Comparison of ENCODE assay signal across 17 mouse cellular contexts in the genomic region with DNA sequence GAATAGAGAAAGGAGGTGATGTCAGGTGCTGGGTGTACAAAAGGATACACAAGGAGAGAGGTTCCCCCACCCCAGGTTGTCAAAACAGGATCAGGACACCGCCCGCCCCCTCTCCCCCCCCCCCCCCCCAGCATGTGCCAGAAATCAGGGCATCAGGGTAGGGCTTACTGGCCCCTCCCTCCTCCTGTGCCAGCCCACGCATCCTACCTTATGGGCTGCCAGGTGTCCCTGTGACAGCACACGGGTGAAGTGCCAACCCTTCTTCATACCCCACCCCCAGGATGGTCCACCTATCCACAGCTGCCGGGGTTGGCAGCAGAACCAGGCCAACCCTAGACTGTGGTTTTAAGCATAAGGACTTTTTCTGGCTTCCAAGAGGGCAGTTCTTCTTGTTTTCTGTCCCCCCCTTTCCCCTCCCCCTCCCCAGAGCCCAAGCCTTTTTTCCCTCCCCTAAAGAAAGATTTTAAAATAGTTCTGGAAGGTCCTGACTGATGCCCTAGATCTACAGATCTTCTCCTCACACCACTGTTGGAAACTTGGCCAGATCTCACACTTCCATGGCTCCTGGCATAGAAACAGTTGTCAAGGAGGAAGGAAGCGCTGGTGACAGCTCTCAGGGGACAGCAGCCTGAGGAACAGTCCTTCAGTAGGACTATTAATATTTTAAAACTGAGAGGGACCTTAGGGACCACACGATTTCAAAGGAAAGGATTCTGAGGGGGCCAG. TPM values are rescaled to one million over a fixed set of nuclear protein-coding genes. Genes with fewer than 3 reads are reported as not detected.
DNase-seq lines count a peak whose midpoint lies in the region; ATAC-seq and TF ChIP-seq lines count a peak whose summit lies in the region.
"Had no signal": no experiment of that assay in that cellular context is flagged by ENCODE, and none has a peak within 500 bp of the region (broad histone marks: within the 10 kb centered on the region; RNA-seq: fewer than 3 reads in every experiment).

No protein-coding gene starts in this region.

- peaks cover 2% of the 10 kb centered on the region; the same call in 1 of the 2 replicates for H3K4me1 ChIP-seq in hindbrain, embryonic 16.5 days (ENCODE audit: control insufficient read depth, insufficient read depth, low read depth, low read length)
- peaks cover 4% of the 10 kb centered on the region; the same call in 1 of the 2 replicates for H3K4me1 ChIP-seq in hindbrain, embryonic 13.5 days (replicated peaks)
- H3K4me1 ChIP-seq in heart, postnatal 0 days (ENCODE audit: control insufficient read depth, insufficient read depth) = peaks cover 3% of the 10 kb centered on the region; the same call in 1 of the 2 replicates
- H3K4me1 ChIP-seq: liver, embryonic 15.5 days had no signal

- no peak for TF ChIP-seq EP300 in heart, postnatal 0 days (IDR thresholded peaks at IDR 0.05; ENCODE audit: low read depth)

- peak; percentile 44 for DNase-seq in lung, postnatal 10 days
- DNase-seq in lung, postnatal 4 days = no peak
- peak; percentile 75 to 79 for DNase-seq in cerebellum, adult 18-20 months
- no peak for DNase-seq in heart, postnatal 0 days (ENCODE audit: low spot score)
- DNase-seq in layer of hippocampus, adult 18-20 months (ENCODE audit: low spot score in 2 of 2) = no peak
- no peak for DNase-seq in embryo, embryonic 10.5 days (ENCODE audit: low spot score)

- no peaks in the 10 kb centered on the region for H3K27me3 ChIP-seq in hindbrain, embryonic 16.5 days (replicated peaks; ENCODE audit: control insufficient read depth, insufficient read depth, low read length)
- no peaks in the 10 kb centered on the region for H3K27me3 ChIP-seq in hindbrain, embryonic 13.5 days
- no peaks in the 10 kb centered on the region for H3K27me3 ChIP-seq in heart, postnatal 0 days (ENCODE audit: control insufficient read depth, insufficient read depth, low read length)
- H3K27me3 ChIP-seq: embryonic facial prominence, embryonic 15.5 days; hindbrain, embryonic 15.5 days; liver, embryonic 15.5 days; midbrain, embryonic 12.5 days had no signal

- H3K4me3 ChIP-seq in hindbrain, embryonic 16.5 days (ENCODE audit: low read length) = no peak overlapping the region
- H3K4me3 ChIP-seq in hindbrain, embryonic 13.5 days = no peak overlapping the region
- no peak overlapping the region for H3K4me3 ChIP-seq in heart, postnatal 0 days (ENCODE audit: low read depth, low read length)
- H3K4me3 ChIP-seq: embryonic facial prominence, embryonic 15.5 days; hindbrain, embryonic 15.5 days; liver, embryonic 15.5 days; midbrain, embryonic 12.5 days had no signal

- whole genome bisulfite sequencing in hindbrain, embryonic 16.5 days = 58% methylated on average over 5 of the region's 7 CpGs
- 70% methylated on average over 3 of the region's 7 CpGs for WGBS in hindbrain, embryonic 13.5 days
- 49% methylated on average over 6 of the region's 7 CpGs for WGBS in heart, postnatal 0 days

- H3K36me3 ChIP-seq in hindbrain, embryonic 16.5 days (ENCODE audit: control insufficient read depth, insufficient read depth, low read length) = no peaks in the 10 kb centered on the region
- H3K36me3 ChIP-seq in hindbrain, embryonic 13.5 days = peaks cover 4% of the 10 kb centered on the region; the same call in 1 of the 2 replicates
- H3K36me3 ChIP-seq in heart, postnatal 0 days (replicated peaks; ENCODE audit: control insufficient read depth, insufficient read depth, low read length) = no peaks in the 10 kb centered on the region
- H3K36me3 ChIP-seq: embryonic facial prominence, embryonic 15.5 days; hindbrain, embryonic 15.5 days; liver, embryonic 15.5 days; midbrain, embryonic 12.5 days had no signal

- H3K9me3 ChIP-seq in hindbrain, embryonic 16.5 days (ENCODE audit: control insufficient read depth, low read length) = no peaks in the 10 kb centered on the region
- no peaks in the 10 kb centered on the region for H3K9me3 ChIP-seq in hindbrain, embryonic 13.5 days
- no peaks in the 10 kb centered on the region for H3K9me3 ChIP-seq in heart, postnatal 0 days (replicated peaks; ENCODE audit: control insufficient read depth, low read length)
- H3K9me3 ChIP-seq: embryonic facial prominence, embryonic 15.5 days; hindbrain, embryonic 15.5 days; liver, embryonic 15.5 days; midbrain, embryonic 12.5 days had no signal

- no peak overlapping the region for H3K9ac ChIP-seq in hindbrain, embryonic 16.5 days (ENCODE audit: low read depth, low read length)
- no peak overlapping the region for H3K9ac ChIP-seq in hindbrain, embryonic 13.5 days
- no peak overlapping the region for H3K9ac ChIP-seq in heart, postnatal 0 days (replicated peaks; ENCODE audit: low read depth, low read length)
- H3K9ac ChIP-seq: embryonic facial prominence, embryonic 15.5 days; hindbrain, embryonic 15.5 days; liver, embryonic 15.5 days; midbrain, embryonic 12.5 days had no signal

- no peak for TF ChIP-seq CTCF in heart, postnatal 0 days (IDR thresholded peaks at IDR 0.05; ENCODE audit: low read depth)

- no peak overlapping the region for H3K27ac ChIP-seq in hindbrain, embryonic 16.5 days (ENCODE audit: low read depth, low read length)
- H3K27ac ChIP-seq in hindbrain, embryonic 13.5 days = no peak overlapping the region
- H3K27ac ChIP-seq in heart, postnatal 0 days (ENCODE audit: low read depth) = 0 out of 2 replicates have a peak overlapping the region, but pooled peaks have one; percentile 1
- H3K27ac ChIP-seq: embryonic facial prominence, embryonic 15.5 days; hindbrain, embryonic 15.5 days; liver, embryonic 15.5 days; midbrain, embryonic 12.5 days had no signal

- H3K4me2 ChIP-seq in hindbrain, embryonic 16.5 days (ENCODE audit: low read length) = no peak overlapping the region
- no peak overlapping the region for H3K4me2 ChIP-seq in hindbrain, embryonic 13.5 days
- H3K4me2 ChIP-seq in heart, postnatal 0 days (ENCODE audit: low read depth, low read length) = no peak overlapping the region
- H3K4me2 ChIP-seq: embryonic facial prominence, embryonic 15.5 days; hindbrain, embryonic 15.5 days; liver, embryonic 15.5 days; midbrain, embryonic 12.5 days had no signal

- 0 out of 2 replicates have a peak, but pooled peaks have one; percentile 24 for ATAC-seq in hindbrain, embryonic 16.5 days
- ATAC-seq in hindbrain, embryonic 13.5 days (ENCODE audit: low FRiP score) = no peak
- peak; percentile 31; the same call in 1 of the 2 replicates for ATAC-seq in heart, postnatal 0 days (ENCODE audit: insufficient read depth, low read depth)
- ATAC-seq: forebrain, embryonic 14.5 days had no signal

RNA-seq across cellular contexts. Expression of a gene that starts 7.0 kb away (rescaled TPM):
- not detected in 2 replicates for polyA plus RNA-seq in hindbrain, embryonic 16.5 days (2015; fragmentation: Nextera tagmentation; extraction: Ambion mirVana)
- polyA plus RNA-seq in hindbrain, embryonic 13.5 days (2015; fragmentation: Nextera tagmentation; extraction: Ambion mirVana) = not detected in 2 replicates
- total RNA-seq in heart, postnatal 0 days (2014; rRNA removed; ENCODE audit: low replicate concordance) = 2.2 and 6.0 TPM in 2 replicates
- polyA plus RNA-seq in heart, postnatal 0 days (2015; fragmentation: Nextera tagmentation; extraction: Ambion mirVana) = 64.1 and 74.2 TPM in 2 replicates
- total RNA-seq in layer of hippocampus, adult 18-20 months (2021) = not detected
- total RNA-seq: layer of hippocampus, adult 8-10 months; left cerebral cortex, postnatal 25 days had no signal
- polyA plus RNA-seq: forebrain, embryonic 14.5 days; hindbrain, embryonic 15.5 days; liver, embryonic 15.5 days; midbrain, embryonic 12.5 days had no signal

RNA-seq across cellular contexts. Expression of a gene that starts 15.4 kb away (rescaled TPM):
- 0.45 TPM in 1 of 2 replicates, not detected in the other for polyA plus RNA-seq in hindbrain, embryonic 16.5 days (2015; fragmentation: Nextera tagmentation; extraction: Ambion mirVana)
- polyA plus RNA-seq in hindbrain, embryonic 13.5 days (2015; fragmentation: Nextera tagmentation; extraction: Ambion mirVana) = 0.69 TPM in 1 of 2 replicates, not detected in the other
- total RNA-seq in heart, postnatal 0 days (2014; rRNA removed; ENCODE audit: low replicate concordance) = not detected in 2 replicates
- polyA plus RNA-seq in heart, postnatal 0 days (2015; fragmentation: Nextera tagmentation; extraction: Ambion mirVana) = 0.19 and 0.21 TPM in 2 replicates
- total RNA-seq in layer of hippocampus, adult 18-20 months (2021) = not detected
- total RNA-seq: adrenal gland, adult 18-20 months; layer of hippocampus, adult 8-10 months; left cerebral cortex, postnatal 25 days had no signal
- polyA plus RNA-seq: forebrain, embryonic 14.5 days; gonadal fat pad, adult 2 months; liver, embryonic 15.5 days had no signal

RNA-seq across cellular contexts. Expression of a gene that starts 23.3 kb away (rescaled TPM):
- 7.7 and 9.1 TPM in 2 replicates for polyA plus RNA-seq in hindbrain, embryonic 16.5 days (2015; fragmentation: Nextera tagmentation; extraction: Ambion mirVana)
- polyA plus RNA-seq in hindbrain, embryonic 13.5 days (2015; fragmentation: Nextera tagmentation; extraction: Ambion mirVana) = 9.2 and 10.3 TPM in 2 replicates
- total RNA-seq in heart, postnatal 0 days (2014; rRNA removed; ENCODE audit: low replicate concordance) = 15.3 and 15.9 TPM in 2 replicates
- polyA plus RNA-seq in heart, postnatal 0 days (2015; fragmentation: Nextera tagmentation; extraction: Ambion mirVana) = 14.4 and 16.8 TPM in 2 replicates
- 1 to 10 TPM; 7.7 to 9.5 TPM for total RNA-seq in layer of hippocampus, adult 18-20 months (2021)

RNA-seq across cellular contexts. Expression of a gene that starts 23.3 kb away (rescaled TPM):
- 42.2 TPM in 2 replicates for polyA plus RNA-seq in hindbrain, embryonic 16.5 days (2015; fragmentation: Nextera tagmentation; extraction: Ambion mirVana)
- 42.4 and 45.1 TPM in 2 replicates for polyA plus RNA-seq in hindbrain, embryonic 13.5 days (2015; fragmentation: Nextera tagmentation; extraction: Ambion mirVana)
- 33.7 and 34.8 TPM in 2 replicates for total RNA-seq in heart, postnatal 0 days (2014; rRNA removed; ENCODE audit: low replicate concordance)
- polyA plus RNA-seq in heart, postnatal 0 days (2015; fragmentation: Nextera tagmentation; extraction: Ambion mirVana) = 27.2 and 28.4 TPM in 2 replicates
- total RNA-seq in layer of hippocampus, adult 18-20 months (2021) = 10 to 100 TPM; 14.1 to 14.2 TPM

RNA-seq across cellular contexts. Expression of a gene that starts 35.2 kb away (rescaled TPM):
- polyA plus RNA-seq in hindbrain, embryonic 16.5 days (2015; fragmentation: Nextera tagmentation; extraction: Ambion mirVana) = 47.4 and 58.6 TPM in 2 replicates
- 56.5 and 59.5 TPM in 2 replicates for polyA plus RNA-seq in hindbrain, embryonic 13.5 days (2015; fragmentation: Nextera tagmentation; extraction: Ambion mirVana)
- total RNA-seq in heart, postnatal 0 days (2014; rRNA removed; ENCODE audit: low replicate concordance) = 56.4 and 70.5 TPM in 2 replicates
- polyA plus RNA-seq in heart, postnatal 0 days (2015; fragmentation: Nextera tagmentation; extraction: Ambion mirVana) = 17.6 and 20.2 TPM in 2 replicates
- 100 to 1,000 TPM; 102 to 108 TPM for total RNA-seq in layer of hippocampus, adult 18-20 months (2021)

Comparison
In these comparisons a context has a peak if more than half of its experiments do, and no peak if none do; other contexts are left out.
1. DNase-seq: peak in lung, postnatal 10 days (single experiment) and cerebellum, adult 18-20 months (2 of 2); none in lung, postnatal 4 days (0 of 2), heart, postnatal 0 days (single experiment), layer of hippocampus, adult 18-20 months (0 of 2) and embryo, embryonic 10.5 days (single experiment).
2. RNA of a gene that starts 7.0 kb away (polyA plus RNA-seq): 64.1 to 74.2 TPM in heart, postnatal 0 days; not detected in hindbrain, embryonic 13.5 days and not detected in hindbrain, embryonic 16.5 days; every median in the first group is over 10 times any median in the second.